Mouse (Mus musculus): Measurements from ENCODE around the gene Grip2.
A peak's percentile ranks its signal among the peaks of the same experiment; 100 is the strongest.

Grip2 gene

GRCm38 (mm10) chr6:91728939-91729619 is 98.0 kb downstream of the Grip2 start:
- DNase-seq, result no peak

- DNase-seq, result peak in 1 of 2 experiments; percentile 19
These were observed 99.7 kb downstream of the Grip2 start for GRCm38 (mm10) chr6:91727361-91727760.

- DNase-seq, result no peak
These were observed 105.8 kb downstream of the Grip2 start for GRCm38 (mm10) chr6:91721215-91721701.

GRCm38 (mm10) chr6:91720588-91721214 is 106.3 kb downstream of the Grip2 start:
- no peak for DNase-seq

- DNase-seq, result no peak
These were observed 107.1 kb downstream of the Grip2 start for GRCm38 (mm10) chr6:91719865-91720533.

- DNase-seq, result peak; percentile 52 to 54
These were observed 107.9 kb downstream of the Grip2 start for GRCm38 (mm10) chr6:91719042-91719747.

GRCm38 (mm10) chr6:91718603-91719002 is 108.4 kb downstream of the Grip2 start:
- no peak for DNase-seq

- DNase-seq, result no peak
These were observed 109.0 kb downstream of the Grip2 start for GRCm38 (mm10) chr6:91718067-91718466.

- DNase-seq, result no peak
These were observed 110.9 kb downstream of the Grip2 start for GRCm38 (mm10) chr6:91715988-91716810.

GRCm38 (mm10) chr6:91715023-91715422 is 112.0 kb downstream of the Grip2 start:
- DNase-seq, result no peak

GRCm38 (mm10) chr6:91713370-91713896 is 113.6 kb downstream of the Grip2 start:
- no peak for DNase-seq

- DNase-seq, result no peak
These were observed 114.2 kb downstream of the Grip2 start for GRCm38 (mm10) chr6:91712855-91713331.

GRCm38 (mm10) chr6:91712097-91712854 is 114.8 kb downstream of the Grip2 start:
- no peak for DNase-seq

All from cerebellum, postnatal 36 days (tissue).